Mouse (Mus musculus): Measurements from ENCODE around the gene Chil4.

The Chil4 gene

GRCm38 (mm10) chr3:106167464-106167863 is 51.8 kb downstream of the Chil4 start, which contains the start of gene Chil3:
Gene Chil3, minus strand, starts transcription at chr3:106167564.
- no peak for DNase-seq (ENCODE audit: low spot score)

- DNase-seq (ENCODE audit: low spot score) = no peak
Measured at GRCm38 (mm10) chr3:106154413-106154812, 64.9 kb downstream of the Chil4 start.
